Mouse (Mus musculus) gonadal fat pad, adult 2 months (tissue): ENCODE measurements at regions not wholly inside any gene's neighbourhood (a gene's known extent, or its start where the extent isn't known, plus 50 kb on each side); places are given as distances from the start of the nearest gene placed in this dataset.
"Not testable (repeated sequence)": the region's sequence is repeated elsewhere in the genome, so short reads cannot be mapped to it uniquely, and the experiment has no call there.

ENCODE experiments used
- DNase-seq: peaks from one replicate; pipeline ENCODE4 v3.0.0-alpha.2; 2012; ENCODE audit warnings: low read depth

- no peak for DNase-seq
Observed at GRCm38 (mm10) chr17:15247546-15248416, 128.9 kb downstream of the Dll1 start.

- no peak for DNase-seq
Observed at GRCm38 (mm10) chr17:15242976-15243635, 133.6 kb downstream of the Dll1 start.

GRCm38 (mm10) chr17:15242356-15242755, 134.3 kb downstream of the Dll1 start:
- DNase-seq = no peak

- DNase-seq = no peak
Observed at GRCm38 (mm10) chr17:15241491-15241890, 135.2 kb downstream of the Dll1 start.

- DNase-seq = not testable (repeated sequence)
Observed at GRCm38 (mm10) chr17:15240641-15241040, 136.0 kb downstream of the Dll1 start.

DNA sequence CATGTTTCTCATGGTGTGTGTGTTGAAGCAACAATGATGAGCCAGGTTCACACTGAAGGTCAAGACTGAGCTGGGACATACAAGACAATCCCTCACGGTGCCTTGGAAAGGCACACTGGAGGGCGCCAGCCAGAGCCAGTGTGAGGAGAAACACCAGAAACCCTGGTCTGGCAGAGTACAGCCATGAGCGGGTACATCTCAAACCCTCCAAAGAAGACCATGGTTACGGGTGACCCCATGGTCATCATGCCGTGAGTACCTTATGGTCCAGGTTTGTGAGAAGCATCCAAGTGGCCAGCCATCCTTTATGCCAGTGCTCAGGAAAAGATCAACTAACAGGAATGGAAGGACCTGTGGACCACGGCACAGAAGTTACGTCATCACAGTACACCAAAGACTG, 136.7 kb downstream of the Dll1 start:
- DNase-seq = no peak

GRCm38 (mm10) chr17:15235041-15235440, 141.6 kb downstream of the Dll1 start:
- no peak for DNase-seq

DNA sequence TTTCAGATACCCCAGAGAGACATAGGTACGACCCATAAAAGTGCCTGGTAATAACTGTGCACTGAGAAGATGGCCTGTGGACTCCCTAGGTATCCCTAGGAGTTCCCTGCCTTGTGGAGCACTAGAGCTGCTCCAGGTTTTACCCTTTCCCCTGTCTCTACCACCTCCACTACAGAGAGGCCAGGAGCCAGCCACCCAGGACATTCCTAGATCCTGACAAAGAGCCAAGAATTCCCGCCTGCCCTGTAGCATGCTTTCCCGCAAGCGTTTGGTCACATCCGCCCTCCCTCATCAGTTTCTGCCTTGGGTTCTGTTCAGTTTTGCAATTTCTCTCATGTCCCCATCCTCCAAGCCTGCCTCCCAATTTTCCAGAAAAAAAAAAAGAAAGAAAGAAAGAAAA, 145.5 kb downstream of the Dll1 start:
- DNase-seq = no peak

- no peak for DNase-seq
Observed at GRCm38 (mm10) chr17:15229159-15229558, 147.5 kb downstream of the Dll1 start.

- DNase-seq = no peak
Observed at GRCm38 (mm10) chr17:15228077-15228476, 148.6 kb downstream of the Dll1 start.

GRCm38 (mm10) chr17:15223826-15224225, 152.8 kb downstream of the Dll1 start:
- DNase-seq = no peak

GRCm38 (mm10) chr17:15222923-15223322, 153.7 kb downstream of the Dll1 start:
- DNase-seq = no peak

- DNase-seq = no peak
Observed at GRCm38 (mm10) chr17:15214157-15214685, 162.5 kb downstream of the Dll1 start.

DNA sequence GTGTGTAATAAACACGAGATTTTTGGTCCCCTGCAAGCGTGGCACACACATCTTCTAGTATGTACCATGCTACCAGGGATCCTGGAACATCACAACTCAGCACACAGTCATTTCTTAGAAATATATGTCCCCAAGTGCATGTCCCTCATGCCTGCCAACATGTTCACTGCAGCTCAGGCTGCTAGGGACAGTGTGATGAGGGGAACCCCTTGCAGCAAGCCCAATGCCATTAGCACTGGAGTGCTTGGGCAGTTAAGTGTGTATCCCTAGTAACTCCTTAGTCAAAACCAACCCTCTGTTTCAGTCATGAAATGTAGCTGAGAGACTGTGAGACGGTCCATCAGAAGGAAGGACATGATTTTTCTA, 167.5 kb upstream of the Gm3448 start:
- DNase-seq = no peak

GRCm38 (mm10) chr17:15208030-15208807, 166.9 kb upstream of the Gm3448 start:
- DNase-seq = no peak

- no peak for DNase-seq
Observed at GRCm38 (mm10) chr17:15207182-15208029, 166.1 kb upstream of the Gm3448 start.

DNA sequence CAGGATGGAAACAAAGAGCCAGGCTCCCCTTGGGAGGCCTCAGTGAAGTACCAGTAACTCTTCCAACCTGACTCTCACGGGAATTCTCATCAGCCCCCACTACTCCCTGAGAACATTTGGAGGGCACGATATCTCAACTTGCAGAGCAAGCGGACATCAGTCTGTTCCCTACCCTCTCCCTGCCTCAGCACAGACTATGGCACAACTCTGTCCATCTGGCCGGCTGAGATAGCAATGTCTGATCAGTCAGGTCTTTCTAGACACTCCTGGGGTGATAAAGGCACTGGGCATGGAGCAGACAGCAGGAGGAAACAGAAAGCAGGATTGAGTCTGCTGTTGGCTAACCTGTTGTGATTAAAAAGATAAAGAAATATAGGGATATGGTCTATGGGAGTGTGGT, 164.5 kb upstream of the Gm3448 start:
- no peak for DNase-seq

DNA sequence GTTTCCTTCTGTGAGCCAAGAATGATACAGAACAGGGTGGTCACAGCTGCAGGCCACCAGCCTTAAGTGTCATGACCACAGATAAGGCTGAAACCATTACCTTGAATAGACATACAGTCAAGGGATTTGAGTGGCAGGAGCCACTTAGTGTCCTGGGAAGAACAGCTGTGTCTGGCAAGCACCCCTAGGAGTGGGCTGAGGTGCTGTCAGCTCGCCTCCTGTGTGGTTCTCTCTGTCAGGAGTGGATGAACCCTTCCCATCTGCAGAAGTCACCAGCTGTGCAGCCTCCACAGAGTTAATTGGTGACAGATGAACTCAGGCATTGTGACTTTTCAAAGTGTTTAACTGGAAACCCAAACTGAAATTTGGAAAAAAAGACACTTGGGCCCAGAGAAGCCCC, 163.2 kb upstream of the Gm3448 start:
- DNase-seq = no peak

DNA sequence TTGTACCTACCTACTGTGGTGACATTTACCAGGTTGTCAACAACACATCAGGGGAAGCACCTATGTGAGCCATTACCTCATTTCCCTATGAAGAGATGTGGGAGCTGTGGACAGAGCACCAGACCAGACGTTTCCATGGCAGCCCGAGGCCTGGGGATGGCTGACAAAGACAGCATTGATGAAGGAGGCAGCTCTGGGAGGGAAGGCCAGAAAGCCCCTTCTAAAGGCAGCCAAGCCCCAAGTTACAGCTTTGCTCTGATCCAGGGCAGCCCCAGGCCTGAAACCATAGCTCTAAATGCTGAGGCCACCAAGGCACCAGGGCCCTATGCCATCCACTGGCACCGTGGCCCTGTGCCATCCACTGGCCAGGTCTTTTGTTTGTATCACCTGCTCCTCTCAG, 157.9 kb upstream of the Gm3448 start:
- DNase-seq = no peak

DNA sequence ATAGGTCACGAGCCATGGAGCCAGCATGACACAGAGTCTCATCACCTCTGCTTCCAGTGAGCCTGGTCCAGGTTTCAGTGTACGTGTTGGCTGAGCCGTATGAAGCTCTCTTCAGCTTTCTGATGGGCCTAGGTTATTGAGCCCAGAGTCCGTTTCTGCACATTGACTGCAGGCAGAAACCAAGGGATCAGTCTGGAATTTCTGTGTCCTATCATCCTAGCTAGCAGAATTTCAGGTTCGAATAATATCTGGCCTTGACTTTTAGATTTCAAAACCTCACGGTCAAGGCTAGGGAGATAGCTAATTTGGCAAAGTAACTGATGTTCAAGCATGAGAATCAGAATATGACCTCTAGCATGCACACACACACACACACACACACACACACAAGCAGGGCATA, 156.0 kb upstream of the Gm3448 start:
- no peak for DNase-seq

DNA sequence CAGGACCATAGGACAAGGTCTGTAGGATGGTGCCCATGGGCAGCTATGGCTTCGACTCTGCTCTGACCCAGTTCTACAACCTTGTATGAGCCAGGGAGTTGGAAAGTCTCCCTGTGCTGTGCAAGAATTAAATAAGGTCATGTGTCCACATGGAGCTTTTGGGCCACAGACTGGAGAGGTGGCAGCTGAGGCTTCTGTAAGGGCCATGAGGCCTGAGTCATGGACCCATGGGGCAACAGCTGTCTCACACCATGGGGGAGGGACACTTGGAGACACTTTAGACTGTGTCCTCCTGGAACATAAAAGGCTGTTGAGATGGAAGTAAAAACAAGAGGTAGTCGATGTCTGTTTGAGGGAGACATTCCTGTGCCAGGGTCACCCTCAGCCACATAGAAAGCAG, 154.5 kb upstream of the Gm3448 start:
- no peak for DNase-seq
